Mouse (Mus musculus): ENCODE measurements around the gene Ckap5.

GRCm38 (mm10) chr2:91655827-91656226, 129.3 kb downstream of the Ckap5 start:
- TF ChIP-seq POLR2A (IDR thresholded peaks at IDR 0.05; ENCODE audit: borderline replicate concordance, insufficient read depth, low read length) (no peak), CTCF (IDR thresholded peaks at IDR 0.05; ENCODE audit: borderline replicate concordance, insufficient read depth, low read depth, low read length) (no peak)
